Mouse (Mus musculus): ENCODE data around the gene Myb. TPM values are rescaled to one million over a fixed set of nuclear protein-coding genes. Genes with fewer than 3 reads are reported as not detected.
A peak's percentile ranks its signal among the peaks of the same experiment; 100 is the strongest.

The Myb gene
- polyA plus RNA-seq, 1 experiment from 2014 or later: 1.0 TPM

DNA sequence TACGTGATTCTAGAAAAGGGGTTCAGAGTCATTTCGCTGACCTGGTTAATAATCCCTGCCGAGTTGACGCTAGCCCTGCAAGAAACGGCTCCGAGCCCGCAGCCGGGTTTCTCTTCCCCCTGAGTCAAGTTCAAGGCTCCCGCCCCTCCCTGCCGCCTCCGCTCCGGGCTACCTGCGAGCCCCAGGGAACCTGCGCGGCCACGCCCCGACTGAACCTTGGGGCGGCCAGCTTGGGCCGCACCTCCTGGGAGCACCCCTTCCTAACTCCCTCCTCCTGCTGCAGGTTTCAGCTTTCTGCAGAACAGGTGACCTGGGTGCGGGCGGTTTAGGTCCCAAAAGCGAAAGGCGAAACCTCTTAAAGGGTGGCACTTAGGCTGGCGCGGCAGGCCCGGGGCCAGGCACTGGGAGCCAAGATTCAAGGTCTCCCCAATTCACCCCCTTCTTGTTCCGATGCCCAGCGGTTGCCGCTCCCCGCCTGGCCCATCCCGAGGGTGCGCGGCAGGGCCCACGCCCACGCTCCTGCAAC is 1.8 kb downstream of the Myb start:
- peaks cover 42% of the 10 kb centered on the region for H3K27me3 ChIP-seq (ENCODE audit: control insufficient read depth, insufficient read depth, low read length)
- H3K9ac ChIP-seq (ENCODE audit: low read length): peak overlapping the region; percentile 82
- 1% methylated on average over 34 of the region's 35 CpGs for WGBS
- no peak overlapping the region for H3K27ac ChIP-seq (replicated peaks in 1 of 2; ENCODE audit: control insufficient read depth in 1 of 2, insufficient read depth in 1 of 2, low read depth in 2 of 2, low read length in 2 of 2)
- H3K4me1 ChIP-seq (ENCODE audit: control insufficient read depth in 2 of 2, insufficient read depth in 2 of 2, low read length in 2 of 2): peaks cover 2 to 21% of the 10 kb centered on the region in 2 experiments; a peak in 2 of 4 replicates
- no peaks in the 10 kb centered on the region for H3K36me3 ChIP-seq (ENCODE audit: control insufficient read depth, insufficient read depth, low read length)
- H3K4me2 ChIP-seq (ENCODE audit: low read length): peak overlapping the region; percentile 99
- H3K4me3 ChIP-seq (ENCODE audit: control insufficient read depth in 1 of 2, insufficient read depth in 1 of 2, low read depth in 1 of 2, low read length in 2 of 2): peak overlapping the region; percentile 51 to 74
- ATAC-seq (ENCODE audit: insufficient number of reproducible peaks, insufficient read depth, low FRiP score, low read depth): no peak
- H3K9me3 ChIP-seq (ENCODE audit: control insufficient read depth, low read length): no peaks in the 10 kb centered on the region

DNA sequence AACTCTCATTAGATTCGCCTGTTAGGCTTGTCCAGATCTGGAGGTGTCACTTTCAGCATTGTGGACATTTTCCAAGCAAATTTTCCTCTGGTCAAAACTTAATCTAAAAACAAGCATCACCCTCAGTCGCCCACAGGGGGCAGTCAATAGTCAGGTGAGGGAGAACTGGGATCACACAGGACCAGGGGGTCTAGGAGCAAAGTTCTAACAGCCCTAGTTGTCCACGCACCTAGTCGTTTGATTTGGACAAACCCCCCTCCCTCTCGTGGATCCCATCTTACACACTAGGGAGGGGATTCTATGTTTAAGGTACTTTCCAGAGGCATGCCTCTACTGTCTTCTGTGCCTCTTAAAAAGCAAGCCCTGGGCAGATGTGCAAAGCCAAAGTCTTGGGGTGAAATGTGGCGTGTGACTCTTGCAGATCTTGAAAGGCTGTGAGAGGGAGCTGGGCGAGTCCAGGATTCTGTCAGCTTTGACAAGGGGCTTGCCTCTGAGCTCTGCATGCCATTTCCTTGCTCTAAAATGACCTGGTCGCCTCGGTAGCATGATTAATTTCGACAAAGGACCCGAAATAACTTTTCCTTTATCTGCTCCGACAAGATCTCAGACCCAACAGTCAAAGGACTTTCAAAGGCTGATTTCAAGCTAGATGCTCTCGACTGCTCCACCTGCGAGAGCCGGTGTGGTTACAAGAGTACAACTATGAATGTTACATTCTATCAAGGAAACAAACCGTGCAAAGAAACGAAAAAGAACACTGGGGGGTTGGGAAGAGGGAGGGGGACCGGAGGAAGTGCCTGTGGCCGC is 2.5 kb downstream of the Myb start:
- Histone ChIP-seq H3K9ac (ENCODE audit: low read length) (peak overlapping the region; percentile 82), H3K9me3 (ENCODE audit: control insufficient read depth, low read length) (no peaks in the 10 kb centered on the region), H3K4me2 (ENCODE audit: low read length) (peak overlapping the region; percentile 99), H3K36me3 (ENCODE audit: control insufficient read depth, insufficient read depth, low read length) (no peaks in the 10 kb centered on the region), H3K4me1 (ENCODE audit: control insufficient read depth in 2 of 2, insufficient read depth in 2 of 2, low read length in 2 of 2) (peaks cover 2 to 21% of the 10 kb centered on the region in 2 experiments; a peak in 2 of 4 replicates), H3K27me3 (ENCODE audit: control insufficient read depth, insufficient read depth, low read length) (peaks cover 35% of the 10 kb centered on the region), H3K4me3 (ENCODE audit: control insufficient read depth in 1 of 2, insufficient read depth in 1 of 2, low read depth in 1 of 2, low read length in 2 of 2) (peak overlapping the region; percentile 51 to 74), H3K27ac (replicated peaks in 1 of 2; ENCODE audit: control insufficient read depth in 1 of 2, insufficient read depth in 1 of 2, low read depth in 2 of 2, low read length in 2 of 2) (no peak overlapping the region)
- no peak for ATAC-seq (ENCODE audit: insufficient number of reproducible peaks, insufficient read depth, low FRiP score, low read depth)
- 2% methylated on average over 19 of the region's 19 CpGs for WGBS

DNA sequence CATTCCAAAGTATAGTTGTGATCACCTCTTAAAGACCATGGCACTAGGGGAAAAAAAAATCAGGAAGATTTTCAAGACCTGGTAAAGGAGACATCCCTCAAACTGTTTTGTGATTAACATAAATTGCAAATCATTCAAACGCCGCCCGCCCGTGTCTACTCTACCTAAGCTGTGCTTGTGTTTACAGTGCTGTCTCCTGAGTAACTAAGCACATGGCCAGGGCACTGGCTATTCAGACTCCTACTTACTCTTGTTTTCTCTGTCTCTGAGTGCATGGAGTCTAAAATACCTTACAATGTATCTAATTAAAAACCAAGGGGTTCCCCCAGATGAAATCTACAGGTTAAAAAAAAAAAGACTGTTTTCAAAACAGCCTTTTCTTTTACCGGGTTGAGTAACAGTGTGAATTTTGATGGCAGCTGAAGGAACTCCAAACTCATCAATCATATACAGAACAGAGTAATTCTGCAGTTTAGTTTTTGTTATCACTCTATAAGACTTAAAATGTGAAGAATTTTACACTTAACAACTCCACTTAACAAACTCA is 3.8 kb downstream of the Myb start:
- no peak overlapping the region for H3K9ac ChIP-seq (ENCODE audit: low read length)
- 63% methylated on average over 5 of the region's 5 CpGs for WGBS
- ATAC-seq (ENCODE audit: insufficient number of reproducible peaks, insufficient read depth, low FRiP score, low read depth): no peak

GRCm38 (mm10) chr10:21156416-21156815 is 4.4 kb downstream of the Myb start:
- WGBS: 94% methylated on average over 3 of the region's 3 CpGs
- no peak overlapping the region for H3K9ac ChIP-seq (ENCODE audit: low read length)
- H3K4me3 ChIP-seq (ENCODE audit: control insufficient read depth in 1 of 2, insufficient read depth in 1 of 2, low read depth in 1 of 2, low read length in 2 of 2): no peak overlapping the region
- peaks cover under 1 to 21% of the 10 kb centered on the region in 2 experiments; a peak in 2 of 4 replicates for H3K4me1 ChIP-seq (ENCODE audit: control insufficient read depth in 2 of 2, insufficient read depth in 2 of 2, low read length in 2 of 2)
- peaks cover 24% of the 10 kb centered on the region; the same call in 1 of the 2 replicates for H3K27me3 ChIP-seq (ENCODE audit: control insufficient read depth, insufficient read depth, low read length)
- no peak overlapping the region for H3K4me2 ChIP-seq (ENCODE audit: low read length)
- no peaks in the 10 kb centered on the region for H3K36me3 ChIP-seq (ENCODE audit: control insufficient read depth, insufficient read depth, low read length)
- no peak for ATAC-seq (ENCODE audit: insufficient number of reproducible peaks, insufficient read depth, low FRiP score, low read depth)
- H3K27ac ChIP-seq (replicated peaks in 1 of 2; ENCODE audit: control insufficient read depth in 1 of 2, insufficient read depth in 1 of 2, low read depth in 2 of 2, low read length in 2 of 2): no peak overlapping the region
- no peaks in the 10 kb centered on the region for H3K9me3 ChIP-seq (ENCODE audit: control insufficient read depth, low read length)

More for the DNA sequence above, 3.8 kb downstream of the Myb start:
- no peak overlapping the region for H3K4me2 ChIP-seq (ENCODE audit: low read length)
- peaks cover 2 to 21% of the 10 kb centered on the region in 2 experiments; a peak in 2 of 4 replicates for H3K4me1 ChIP-seq (ENCODE audit: control insufficient read depth in 2 of 2, insufficient read depth in 2 of 2, low read length in 2 of 2)
- peaks cover 29% of the 10 kb centered on the region; the same call in 1 of the 2 replicates for H3K27me3 ChIP-seq (ENCODE audit: control insufficient read depth, insufficient read depth, low read length)
- H3K4me3 ChIP-seq (ENCODE audit: control insufficient read depth in 1 of 2, insufficient read depth in 1 of 2, low read depth in 1 of 2, low read length in 2 of 2): no peak overlapping the region
- H3K36me3 ChIP-seq (ENCODE audit: control insufficient read depth, insufficient read depth, low read length): no peaks in the 10 kb centered on the region
- H3K9me3 ChIP-seq (ENCODE audit: control insufficient read depth, low read length): no peaks in the 10 kb centered on the region
- no peak overlapping the region for H3K27ac ChIP-seq (replicated peaks in 1 of 2; ENCODE audit: control insufficient read depth in 1 of 2, insufficient read depth in 1 of 2, low read depth in 2 of 2, low read length in 2 of 2)

DNA sequence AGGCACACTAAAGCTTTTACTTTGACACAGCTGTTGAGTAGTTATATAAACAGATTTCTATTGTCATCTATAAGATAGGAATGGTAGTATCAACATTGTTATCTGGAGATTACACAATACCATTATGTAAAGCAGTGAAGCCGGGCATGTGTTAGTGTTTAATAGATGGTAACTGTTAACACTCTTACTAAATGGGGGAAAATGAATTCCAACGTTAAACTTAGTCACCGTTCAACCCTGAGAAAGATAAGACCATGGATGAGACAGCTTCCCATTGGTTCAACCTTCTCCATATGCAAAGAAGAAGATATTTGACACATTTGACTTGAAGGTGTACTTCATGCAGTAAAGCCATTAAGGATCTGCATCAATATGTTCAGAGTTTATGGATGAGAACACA is 5.9 kb downstream of the Myb start:
- Histone ChIP-seq H3K4me2 (ENCODE audit: low read length) (no peak overlapping the region), H3K27me3 (ENCODE audit: control insufficient read depth, insufficient read depth, low read length) (peaks cover 21% of the 10 kb centered on the region; the same call in 1 of the 2 replicates), H3K4me3 (ENCODE audit: control insufficient read depth in 1 of 2, insufficient read depth in 1 of 2, low read depth in 1 of 2, low read length in 2 of 2) (no peak overlapping the region), H3K4me1 (ENCODE audit: control insufficient read depth in 2 of 2, insufficient read depth in 2 of 2, low read length in 2 of 2) (peaks cover 0 to 16% of the 10 kb centered on the region in 2 experiments; a peak in 2 of 4 replicates), H3K9me3 (ENCODE audit: control insufficient read depth, low read length) (no peaks in the 10 kb centered on the region), H3K36me3 (ENCODE audit: control insufficient read depth, insufficient read depth, low read length) (no peaks in the 10 kb centered on the region), H3K9ac (ENCODE audit: low read length) (no peak overlapping the region), H3K27ac (replicated peaks in 1 of 2; ENCODE audit: control insufficient read depth in 1 of 2, insufficient read depth in 1 of 2, low read depth in 2 of 2, low read length in 2 of 2) (no peak overlapping the region)
- ATAC-seq (ENCODE audit: insufficient number of reproducible peaks, insufficient read depth, low FRiP score, low read depth): no peak
- WGBS: 56% methylated on average over 3 of the region's 3 CpGs

- Histone ChIP-seq H3K27me3 (ENCODE audit: control insufficient read depth, insufficient read depth, low read length) (peaks cover 12% of the 10 kb centered on the region; the same call in 1 of the 2 replicates), H3K4me3 (ENCODE audit: control insufficient read depth in 1 of 2, insufficient read depth in 1 of 2, low read depth in 1 of 2, low read length in 2 of 2) (no peak overlapping the region), H3K36me3 (ENCODE audit: control insufficient read depth, insufficient read depth, low read length) (no peaks in the 10 kb centered on the region), H3K9me3 (ENCODE audit: control insufficient read depth, low read length) (no peaks in the 10 kb centered on the region), H3K9ac (ENCODE audit: low read length) (no peak overlapping the region), H3K27ac (replicated peaks in 1 of 2; ENCODE audit: control insufficient read depth in 1 of 2, insufficient read depth in 1 of 2, low read depth in 2 of 2, low read length in 2 of 2) (no peak overlapping the region), H3K4me2 (ENCODE audit: low read length) (no peak overlapping the region), H3K4me1 (ENCODE audit: control insufficient read depth in 2 of 2, insufficient read depth in 2 of 2, low read length in 2 of 2) (peaks cover 0 to 4% of the 10 kb centered on the region in 2 experiments; a peak in 2 of 4 replicates)
- 76% methylated on average over 4 of the region's 4 CpGs for WGBS
- no peak for ATAC-seq (ENCODE audit: insufficient number of reproducible peaks, insufficient read depth, low FRiP score, low read depth)
Measured at GRCm38 (mm10) chr10:21153433-21153832, 7.4 kb downstream of the Myb start.

- Histone ChIP-seq H3K27me3 (ENCODE audit: control insufficient read depth, insufficient read depth, low read length) (peaks cover 6% of the 10 kb centered on the region; the same call in 1 of the 2 replicates), H3K27ac (replicated peaks in 1 of 2; ENCODE audit: control insufficient read depth in 1 of 2, insufficient read depth in 1 of 2, low read depth in 2 of 2, low read length in 2 of 2) (no peak overlapping the region), H3K9me3 (ENCODE audit: control insufficient read depth, low read length) (no peaks in the 10 kb centered on the region), H3K36me3 (ENCODE audit: control insufficient read depth, insufficient read depth, low read length) (no peaks in the 10 kb centered on the region), H3K4me1 (ENCODE audit: control insufficient read depth in 2 of 2, insufficient read depth in 2 of 2, low read length in 2 of 2) (no peaks in the 10 kb centered on the region), H3K4me2 (ENCODE audit: low read length) (no peak overlapping the region), H3K9ac (ENCODE audit: low read length) (no peak overlapping the region), H3K4me3 (ENCODE audit: control insufficient read depth in 1 of 2, insufficient read depth in 1 of 2, low read depth in 1 of 2, low read length in 2 of 2) (no peak overlapping the region)
- WGBS: 87% methylated on average over 5 of the region's 5 CpGs
- no peak for ATAC-seq (ENCODE audit: insufficient number of reproducible peaks, insufficient read depth, low FRiP score, low read depth)
Measured at GRCm38 (mm10) chr10:21152812-21153211, 8.0 kb downstream of the Myb start.

All from heart, embryonic 14.5 days (tissue).